Mouse (Mus musculus) liver, embryonic 14.5 days (tissue): ENCODE data around the gene Ppp1r12a.

Experiments used
- CTCF ChIP-seq: IDR thresholded peaks from 2 replicates; pipeline ENCODE4 v1.5.1; 2016; ENCODE audit warnings: antibody characterized with exemption, low read depth, control low read depth
- EP300 ChIP-seq: IDR thresholded peaks from 2 replicates; pipeline ENCODE4 v1.6.1; 2016; ENCODE audit warnings: antibody characterized with exemption, low read depth

GRCm38 (mm10) chr10:108124934-108125599 is 36.9 kb upstream of the Ppp1r12a start:
- no peak for TF ChIP-seq CTCF
- TF ChIP-seq EP300 = no peak
